Mouse (Mus musculus) hindbrain, embryonic 13.5 days (tissue): ENCODE measurements around the gene Gm47996. TPM values are rescaled to one million over a fixed set of nuclear protein-coding genes. Genes with fewer than 3 reads are reported as not detected.

Source experiments
- ATAC-seq: fragments of 200-750 bp; cut with Nextera tagmentation; 2 replicates; pipeline ENCODE4 v1.8.0; 2017; ENCODE audit warnings: moderate TSS enrichment; ENCODE audit not compliant: low FRiP score
- H3K27ac ChIP-seq: fragments of 300-500 bp; sonication (generic); 2 replicates; pipeline ENCODE4 v1.5.1; 2015; ENCODE audit warnings: inconsistent platforms, mild to moderate bottlenecking, moderate library complexity
- H3K27me3 ChIP-seq: fragments of 300-500 bp; sonication (generic); 2 replicates; pipeline ENCODE4 v1.6.1; 2015; ENCODE audit warnings: mild to moderate bottlenecking, inconsistent platforms
- H3K36me3 ChIP-seq: fragments of 300-500 bp; sonication (generic); 2 replicates; pipeline ENCODE4 v1.6.1; 2015; ENCODE audit warnings: mild to moderate bottlenecking, inconsistent platforms
- H3K4me1 ChIP-seq: fragments of 300-500 bp; sonication (generic); replicated peaks from 2 replicates; pipeline ENCODE4 v1.6.1; 2015; ENCODE audit warnings: inconsistent platforms
- H3K4me2 ChIP-seq: fragments of 300-500 bp; sonication (generic); 2 replicates; pipeline ENCODE4 v1.6.1; 2015; ENCODE audit warnings: inconsistent platforms, mild to moderate bottlenecking, moderate library complexity
- H3K4me3 ChIP-seq: fragments of 300-500 bp; sonication (generic); 2 replicates; pipeline ENCODE4 v1.5.1; 2015; ENCODE audit warnings: mild to moderate bottlenecking, inconsistent platforms
- H3K9ac ChIP-seq: fragments of 300-500 bp; sonication (generic); 2 replicates; pipeline ENCODE4 v1.6.1; 2015; ENCODE audit warnings: mild to moderate bottlenecking, inconsistent platforms
- H3K9me3 ChIP-seq: fragments of 300-500 bp; sonication (generic); 2 replicates; pipeline ENCODE4 v1.6.1; 2016; ENCODE audit warnings: inconsistent platforms
- WGBS: fragments of 180-500 bp; shearing (Covaris S2); methylation state at CpG from one replicate; pipeline ENCODE4 v1.1.7; 2015; 5-methylcytosine and 5-hydroxymethylcytosine counted together
- polyA plus RNA-seq: library from polyadenylated mRNA; unstranded; fragments of >200 nt; fragmentation: Nextera tagmentation; extraction: Ambion mirVana; gene quantifications from 2 replicates; pipeline ENCODE4 v1.2.1, GENCODE M21; 2015

Gm47996 gene
- polyA plus RNA-seq, 1 experiment from 2014 or later, result not detected

- no peak for ATAC-seq
- 73% methylated on average over 2 of the region's 2 CpGs for WGBS
- no peak overlapping the region for H3K4me2 ChIP-seq
- no peaks in the 10 kb centered on the region for H3K36me3 ChIP-seq
- no peaks in the 10 kb centered on the region for H3K27me3 ChIP-seq
- no peaks in the 10 kb centered on the region for H3K4me1 ChIP-seq
- H3K27ac ChIP-seq, result no peak overlapping the region
- no peaks in the 10 kb centered on the region for H3K9me3 ChIP-seq
- H3K9ac ChIP-seq, result no peak overlapping the region
- H3K4me3 ChIP-seq, result no peak overlapping the region
These were observed 4.9 kb downstream of the Gm47996 start for GRCm38 (mm10) chr1:151214862-151215261.

GRCm38 (mm10) chr1:151215985-151216384 lies 6.1 kb downstream of the Gm47996 start:
- no peak for ATAC-seq
- Histone ChIP-seq H3K27me3 (no peaks in the 10 kb centered on the region), H3K4me2 (no peak overlapping the region), H3K4me3 (no peak overlapping the region), H3K9ac (no peak overlapping the region), H3K9me3 (no peaks in the 10 kb centered on the region), H3K27ac (no peak overlapping the region), H3K36me3 (no peaks in the 10 kb centered on the region), H3K4me1 (no peaks in the 10 kb centered on the region)
- WGBS, result 83% methylated on average over 1 of the region's 1 CpGs

GRCm38 (mm10) chr1:151216417-151216816 lies 6.5 kb downstream of the Gm47996 start:
- Histone ChIP-seq H3K4me3 (no peak overlapping the region), H3K36me3 (no peaks in the 10 kb centered on the region), H3K9me3 (no peaks in the 10 kb centered on the region), H3K4me2 (no peak overlapping the region), H3K27me3 (no peaks in the 10 kb centered on the region), H3K4me1 (no peaks in the 10 kb centered on the region), H3K9ac (no peak overlapping the region), H3K27ac (no peak overlapping the region)
- no peak for ATAC-seq
- WGBS, result 71% methylated on average over 3 of the region's 3 CpGs

GRCm38 (mm10) chr1:151219045-151219444 lies 9.1 kb downstream of the Gm47996 start:
- Histone ChIP-seq H3K27ac (no peak overlapping the region), H3K4me1 (no peaks in the 10 kb centered on the region), H3K36me3 (no peaks in the 10 kb centered on the region), H3K4me3 (no peak overlapping the region), H3K9me3 (no peaks in the 10 kb centered on the region), H3K4me2 (no peak overlapping the region), H3K9ac (no peak overlapping the region), H3K27me3 (no peaks in the 10 kb centered on the region)
- WGBS, result 90% methylated on average over 5 of the region's 5 CpGs
- ATAC-seq, result no peak

GRCm38 (mm10) chr1:151220098-151220497 lies 10.2 kb downstream of the Gm47996 start:
- Histone ChIP-seq H3K4me1 (no peaks in the 10 kb centered on the region), H3K4me2 (no peak overlapping the region), H3K9ac (no peak overlapping the region), H3K27ac (no peak overlapping the region), H3K36me3 (no peaks in the 10 kb centered on the region), H3K9me3 (no peaks in the 10 kb centered on the region), H3K27me3 (no peaks in the 10 kb centered on the region), H3K4me3 (no peak overlapping the region)
- 68% methylated on average over 7 of the region's 7 CpGs for WGBS
- no peak for ATAC-seq

GRCm38 (mm10) chr1:151222561-151223267 lies 12.8 kb downstream of the Gm47996 start:
- no peak overlapping the region for H3K9ac ChIP-seq
- WGBS, result 87% methylated on average over 10 of the region's 10 CpGs
- no peaks in the 10 kb centered on the region for H3K4me1 ChIP-seq
- ATAC-seq, result no peak
- no peak overlapping the region for H3K4me3 ChIP-seq
- H3K9me3 ChIP-seq, result no peaks in the 10 kb centered on the region
- H3K27me3 ChIP-seq, result no peaks in the 10 kb centered on the region
- H3K27ac ChIP-seq, result no peak overlapping the region
- no peak overlapping the region for H3K4me2 ChIP-seq
- no peaks in the 10 kb centered on the region for H3K36me3 ChIP-seq

GRCm38 (mm10) chr1:151223377-151223776 lies 13.4 kb downstream of the Gm47996 start:
- Histone ChIP-seq H3K27me3 (no peaks in the 10 kb centered on the region), H3K9ac (no peak overlapping the region), H3K27ac (no peak overlapping the region), H3K36me3 (no peaks in the 10 kb centered on the region), H3K9me3 (no peaks in the 10 kb centered on the region), H3K4me1 (no peaks in the 10 kb centered on the region), H3K4me3 (no peak overlapping the region), H3K4me2 (no peak overlapping the region)
- ATAC-seq, result no peak
- 84% methylated on average over 1 of the region's 1 CpGs for WGBS

- Histone ChIP-seq H3K4me3 (no peak overlapping the region), H3K9me3 (no peaks in the 10 kb centered on the region), H3K4me1 (no peaks in the 10 kb centered on the region), H3K36me3 (no peaks in the 10 kb centered on the region), H3K27ac (no peak overlapping the region), H3K9ac (no peak overlapping the region), H3K27me3 (no peaks in the 10 kb centered on the region), H3K4me2 (no peak overlapping the region)
- no peak for ATAC-seq
- WGBS, result 91% methylated on average over 1 of the region's 1 CpGs
These were observed 14.6 kb downstream of the Gm47996 start for GRCm38 (mm10) chr1:151224536-151224935.

GRCm38 (mm10) chr1:151227506-151227905 lies 17.6 kb downstream of the Gm47996 start:
- H3K36me3 ChIP-seq, result no peaks in the 10 kb centered on the region
- H3K4me1 ChIP-seq, result no peaks in the 10 kb centered on the region
- H3K4me3 ChIP-seq, result no peak overlapping the region
- H3K9me3 ChIP-seq, result no peaks in the 10 kb centered on the region
- no peaks in the 10 kb centered on the region for H3K27me3 ChIP-seq
- ATAC-seq, result no peak
- no peak overlapping the region for H3K4me2 ChIP-seq
- H3K9ac ChIP-seq, result no peak overlapping the region
- WGBS, result 82% methylated on average over 8 of the region's 8 CpGs
- no peak overlapping the region for H3K27ac ChIP-seq

- no peak overlapping the region for H3K9ac ChIP-seq
- no peak overlapping the region for H3K27ac ChIP-seq
- H3K9me3 ChIP-seq, result no peaks in the 10 kb centered on the region
- no peaks in the 10 kb centered on the region for H3K4me1 ChIP-seq
- no peak overlapping the region for H3K4me3 ChIP-seq
- no peak for ATAC-seq
- H3K4me2 ChIP-seq, result no peak overlapping the region
- H3K36me3 ChIP-seq, result no peaks in the 10 kb centered on the region
- H3K27me3 ChIP-seq, result no peaks in the 10 kb centered on the region
- WGBS, result 85% methylated on average over 1 of the region's 1 CpGs
These were observed 18.5 kb downstream of the Gm47996 start for GRCm38 (mm10) chr1:151228320-151228989.

- no peak overlapping the region for H3K27ac ChIP-seq
- ATAC-seq, result no peak
These were observed 22.4 kb downstream of the Gm47996 start for GRCm38 (mm10) chr1:151232346-151232745.

GRCm38 (mm10) chr1:151233756-151234155 lies 23.8 kb downstream of the Gm47996 start:
- H3K27ac ChIP-seq, result no peak overlapping the region
- no peaks in the 10 kb centered on the region for H3K27me3 ChIP-seq
- ATAC-seq, result no peak
- no peaks in the 10 kb centered on the region for H3K9me3 ChIP-seq
- H3K4me3 ChIP-seq, result no peak overlapping the region
- H3K4me1 ChIP-seq, result no peaks in the 10 kb centered on the region
- no peaks in the 10 kb centered on the region for H3K36me3 ChIP-seq
- H3K9ac ChIP-seq, result no peak overlapping the region
- H3K4me2 ChIP-seq, result no peak overlapping the region
- WGBS, result 93% methylated on average over 3 of the region's 3 CpGs

More at GRCm38 (mm10) chr1:151232346-151232745, 22.4 kb downstream of the Gm47996 start:
- no peaks in the 10 kb centered on the region for H3K27me3 ChIP-seq
- H3K4me1 ChIP-seq, result no peaks in the 10 kb centered on the region
- no peak overlapping the region for H3K9ac ChIP-seq
- WGBS, result 84% methylated on average over 3 of the region's 3 CpGs
- H3K4me2 ChIP-seq, result no peak overlapping the region
- H3K36me3 ChIP-seq, result no peaks in the 10 kb centered on the region
- H3K4me3 ChIP-seq, result no peak overlapping the region
- H3K9me3 ChIP-seq, result no peaks in the 10 kb centered on the region

- H3K4me1 ChIP-seq, result no peaks in the 10 kb centered on the region
- no peak for ATAC-seq
These were observed 25.6 kb downstream of the Gm47996 start for GRCm38 (mm10) chr1:151235574-151235973.

More at GRCm38 (mm10) chr1:151235574-151235973, 25.6 kb downstream of the Gm47996 start:
- H3K27me3 ChIP-seq, result no peaks in the 10 kb centered on the region
- H3K27ac ChIP-seq, result no peak overlapping the region
- 11% methylated on average over 2 of the region's 2 CpGs for WGBS
- no peaks in the 10 kb centered on the region for H3K9me3 ChIP-seq
- H3K9ac ChIP-seq, result no peak overlapping the region
- H3K4me2 ChIP-seq, result no peak overlapping the region
- H3K36me3 ChIP-seq, result no peaks in the 10 kb centered on the region
- H3K4me3 ChIP-seq, result no peak overlapping the region
